Mouse (Mus musculus): ENCODE data around the gene Med8. TPM values are rescaled to one million over a fixed set of nuclear protein-coding genes. Genes with fewer than 3 reads are reported as not detected.

Gene Med8
- polyA plus RNA-seq, 1 experiment = 76.1 TPM

DNA sequence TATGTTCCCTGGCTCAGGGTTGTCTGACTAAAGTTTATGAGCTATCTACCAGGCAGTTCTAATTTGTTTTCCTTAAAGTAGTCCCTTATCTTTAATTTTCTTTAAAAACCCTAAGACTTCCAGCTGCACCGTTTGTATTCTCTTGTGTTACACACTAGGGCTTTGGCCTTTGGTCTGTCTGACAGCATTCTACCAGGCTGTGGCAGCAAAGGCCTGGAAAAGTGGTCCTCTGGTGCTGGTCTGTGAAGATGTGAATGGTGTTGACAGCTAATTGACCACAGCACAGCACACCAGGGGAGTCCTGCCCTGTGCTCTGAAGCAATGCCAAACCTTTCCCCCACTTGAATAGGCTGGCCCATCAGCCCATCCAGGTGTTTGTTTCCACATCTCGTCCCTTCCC is 6.6 kb downstream of the Med8 start:
- H3K27me3 ChIP-seq (ENCODE audit: control insufficient read depth, insufficient read depth, low read length, poor library complexity, severe bottlenecking) = no peaks in the 10 kb centered on the region
- no peak overlapping the region for H3K27ac ChIP-seq (ENCODE audit: insufficient read depth, low read length)
- TF ChIP-seq POLR2A (IDR thresholded peaks at IDR 0.05; ENCODE audit: insufficient read depth, low read length) = no peak
- no peak for TF ChIP-seq CTCF (IDR thresholded peaks at IDR 0.05; ENCODE audit: low read depth, low read length)
- no peak for TF ChIP-seq EP300 (IDR thresholded peaks at IDR 0.05; ENCODE audit: insufficient read depth, low read depth, low read length)
- H3K4me1 ChIP-seq (ENCODE audit: control insufficient read depth, insufficient read depth, low read length) = no peaks in the 10 kb centered on the region
- no peak overlapping the region for H3K4me3 ChIP-seq (ENCODE audit: low read depth, low read length)
- H3K36me3 ChIP-seq (ENCODE audit: control insufficient read depth, insufficient read depth, low read length, poor library complexity, severe bottlenecking) = peaks cover 29% of the 10 kb centered on the region
- H3K9ac ChIP-seq (ENCODE audit: low read depth, poor library complexity, severe bottlenecking) = no peak overlapping the region
- no peaks in the 10 kb centered on the region for H3K9me3 ChIP-seq (replicated peaks; ENCODE audit: control insufficient read depth, insufficient read depth, low read length, poor library complexity, severe bottlenecking)

DNA sequence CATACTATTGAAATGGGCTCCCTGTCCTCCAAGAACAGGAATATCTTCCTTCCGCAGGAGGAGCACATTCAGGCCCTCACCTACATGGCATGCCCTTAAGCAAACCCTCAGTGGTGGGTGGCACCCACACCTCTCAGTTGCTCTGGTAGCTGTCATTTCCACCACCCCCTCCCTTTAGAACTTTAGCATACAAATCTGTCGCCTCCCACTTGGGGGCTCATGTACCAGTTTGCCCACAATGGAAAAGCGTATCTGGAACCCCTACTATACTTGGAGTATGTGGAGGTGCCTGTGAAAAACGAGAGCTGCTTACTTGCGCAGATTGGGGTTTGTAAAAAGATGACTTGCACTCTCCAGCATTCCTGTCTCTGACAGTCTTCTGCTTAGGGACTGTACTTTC is 7.2 kb downstream of the Med8 start:
- Histone ChIP-seq H3K4me3 (ENCODE audit: low read depth, low read length) (no peak overlapping the region), H3K36me3 (ENCODE audit: control insufficient read depth, insufficient read depth, low read length, poor library complexity, severe bottlenecking) (peaks cover 29% of the 10 kb centered on the region), H3K27me3 (ENCODE audit: control insufficient read depth, insufficient read depth, low read length, poor library complexity, severe bottlenecking) (no peaks in the 10 kb centered on the region), H3K27ac (ENCODE audit: insufficient read depth, low read length) (no peak overlapping the region), H3K9me3 (replicated peaks; ENCODE audit: control insufficient read depth, insufficient read depth, low read length, poor library complexity, severe bottlenecking) (no peaks in the 10 kb centered on the region), H3K9ac (ENCODE audit: low read depth, poor library complexity, severe bottlenecking) (no peak overlapping the region), H3K4me1 (ENCODE audit: control insufficient read depth, insufficient read depth, low read length) (no peaks in the 10 kb centered on the region)
- no peak for TF ChIP-seq CTCF (IDR thresholded peaks at IDR 0.05; ENCODE audit: low read depth, low read length)
- no peak for TF ChIP-seq POLR2A (IDR thresholded peaks at IDR 0.05; ENCODE audit: insufficient read depth, low read length)
- no peak for TF ChIP-seq EP300 (IDR thresholded peaks at IDR 0.05; ENCODE audit: insufficient read depth, low read depth, low read length)

DNA sequence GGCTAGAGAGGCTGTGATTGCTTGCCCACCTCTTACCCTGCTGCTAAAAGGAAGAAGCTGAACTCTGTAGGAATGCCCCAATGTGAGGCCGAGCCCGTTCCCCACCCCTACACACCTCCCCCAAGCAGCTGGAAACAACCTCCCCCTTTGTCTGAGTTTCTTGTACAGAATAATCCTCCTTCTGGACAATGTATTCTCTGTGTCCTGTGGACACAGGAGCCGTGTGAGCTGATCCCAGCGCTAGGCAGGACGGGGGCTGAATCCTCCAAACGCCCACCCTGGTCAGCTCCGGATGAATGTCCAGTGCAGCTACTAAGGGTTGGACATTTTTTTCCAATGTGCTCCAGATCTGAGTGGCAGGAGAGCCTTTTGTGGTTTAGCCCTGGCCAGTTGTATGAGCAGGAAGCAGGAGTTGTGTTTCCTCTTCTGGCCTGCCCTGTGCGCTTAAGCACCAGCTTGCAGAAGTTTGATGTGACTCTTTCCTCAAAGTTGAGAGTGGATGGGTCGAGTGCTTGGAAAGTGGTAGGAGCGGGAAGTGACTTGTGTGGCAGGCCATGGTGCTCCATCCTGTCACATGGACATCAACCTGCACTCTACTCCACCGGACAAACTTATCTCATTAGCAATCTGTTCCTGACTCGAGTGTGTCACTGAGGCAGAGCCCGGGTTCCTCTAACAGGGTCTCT is 8.1 kb downstream of the Med8 start:
- Histone ChIP-seq H3K27ac (ENCODE audit: insufficient read depth, low read length) (no peak overlapping the region), H3K36me3 (ENCODE audit: control insufficient read depth, insufficient read depth, low read length, poor library complexity, severe bottlenecking) (peaks cover 25% of the 10 kb centered on the region), H3K9me3 (replicated peaks; ENCODE audit: control insufficient read depth, insufficient read depth, low read length, poor library complexity, severe bottlenecking) (no peaks in the 10 kb centered on the region), H3K4me1 (ENCODE audit: control insufficient read depth, insufficient read depth, low read length) (no peaks in the 10 kb centered on the region), H3K9ac (ENCODE audit: low read depth, poor library complexity, severe bottlenecking) (no peak overlapping the region), H3K27me3 (ENCODE audit: control insufficient read depth, insufficient read depth, low read length, poor library complexity, severe bottlenecking) (no peaks in the 10 kb centered on the region), H3K4me3 (ENCODE audit: low read depth, low read length) (no peak overlapping the region)
- no peak for TF ChIP-seq CTCF (IDR thresholded peaks at IDR 0.05; ENCODE audit: low read depth, low read length)
- no peak for TF ChIP-seq EP300 (IDR thresholded peaks at IDR 0.05; ENCODE audit: insufficient read depth, low read depth, low read length)

DNA sequence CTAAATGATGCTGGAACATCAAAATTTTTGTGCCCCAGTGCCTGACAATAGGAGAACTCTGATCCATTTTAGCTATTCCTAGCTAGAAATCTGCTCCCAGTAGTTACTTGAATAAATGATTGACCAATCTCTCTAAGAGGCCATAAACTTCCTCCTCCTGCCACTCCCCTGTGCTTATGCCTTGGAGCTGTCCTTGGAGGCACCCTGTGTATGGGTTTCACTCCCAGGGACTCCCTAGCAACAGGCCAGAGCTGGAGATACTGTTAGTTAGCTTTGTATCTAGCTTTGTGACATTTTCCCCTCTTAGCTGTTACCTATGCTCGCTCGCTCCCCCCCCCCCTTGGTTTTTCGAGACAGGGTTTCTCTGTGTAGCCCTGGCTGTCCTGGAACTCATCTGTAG is 12.2 kb downstream of the Med8 start:
- no peak overlapping the region for H3K4me3 ChIP-seq (ENCODE audit: low read depth, low read length)
- TF ChIP-seq EP300 (IDR thresholded peaks at IDR 0.05; ENCODE audit: insufficient read depth, low read depth, low read length) (no peak), POLR2A (IDR thresholded peaks at IDR 0.05; ENCODE audit: insufficient read depth, low read length) (no peak), CTCF (IDR thresholded peaks at IDR 0.05; ENCODE audit: low read depth, low read length) (no peak)
- no peak overlapping the region for H3K27ac ChIP-seq (ENCODE audit: insufficient read depth, low read length)
- H3K27me3 ChIP-seq (ENCODE audit: control insufficient read depth, insufficient read depth, low read length, poor library complexity, severe bottlenecking) = no peaks in the 10 kb centered on the region
- H3K36me3 ChIP-seq (ENCODE audit: control insufficient read depth, insufficient read depth, low read length, poor library complexity, severe bottlenecking) = peaks cover 5% of the 10 kb centered on the region; the same call in 1 of the 2 replicates
- H3K9ac ChIP-seq (ENCODE audit: low read depth, poor library complexity, severe bottlenecking) = no peak overlapping the region
- no peaks in the 10 kb centered on the region for H3K9me3 ChIP-seq (replicated peaks; ENCODE audit: control insufficient read depth, insufficient read depth, low read length, poor library complexity, severe bottlenecking)
- H3K4me1 ChIP-seq (ENCODE audit: control insufficient read depth, insufficient read depth, low read length) = no peaks in the 10 kb centered on the region

- no peak overlapping the region for H3K4me3 ChIP-seq (ENCODE audit: low read depth, low read length)
These were observed 15.5 kb downstream of the Med8 start for GRCm38 (mm10) chr4:118424541-118425160.

DNA sequence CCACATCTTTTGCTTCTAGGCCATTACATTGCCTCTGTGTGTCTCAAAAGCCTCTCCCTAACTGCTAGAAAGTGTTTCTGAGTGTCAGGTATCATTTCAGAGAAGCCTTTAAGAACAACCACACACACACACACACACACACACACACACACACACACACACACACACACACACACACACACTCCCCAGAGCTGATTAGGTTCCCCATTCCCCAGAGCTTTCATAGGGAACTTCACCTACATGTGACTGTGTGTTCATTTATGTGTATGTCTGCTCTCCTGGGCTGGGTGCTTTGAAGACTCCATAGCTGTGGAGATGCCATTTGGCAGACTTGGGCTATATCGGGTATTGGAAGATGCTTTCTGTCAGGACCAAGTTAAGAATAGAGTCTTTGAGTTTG is 16.2 kb downstream of the Med8 start:
- no peak overlapping the region for H3K9ac ChIP-seq (ENCODE audit: low read depth, poor library complexity, severe bottlenecking)
- peaks cover 3% of the 10 kb centered on the region for H3K4me1 ChIP-seq (ENCODE audit: control insufficient read depth, insufficient read depth, low read length)
- no peak for TF ChIP-seq POLR2A (IDR thresholded peaks at IDR 0.05; ENCODE audit: insufficient read depth, low read length)
- no peak for TF ChIP-seq CTCF (IDR thresholded peaks at IDR 0.05; ENCODE audit: low read depth, low read length)
- no peak for TF ChIP-seq EP300 (IDR thresholded peaks at IDR 0.05; ENCODE audit: insufficient read depth, low read depth, low read length)
- H3K4me3 ChIP-seq (ENCODE audit: low read depth, low read length) = no peak overlapping the region
- no peak overlapping the region for H3K27ac ChIP-seq (ENCODE audit: insufficient read depth, low read length)
- H3K36me3 ChIP-seq (ENCODE audit: control insufficient read depth, insufficient read depth, low read length, poor library complexity, severe bottlenecking) = no peaks in the 10 kb centered on the region
- H3K27me3 ChIP-seq (ENCODE audit: control insufficient read depth, insufficient read depth, low read length, poor library complexity, severe bottlenecking) = no peaks in the 10 kb centered on the region
- no peaks in the 10 kb centered on the region for H3K9me3 ChIP-seq (replicated peaks; ENCODE audit: control insufficient read depth, insufficient read depth, low read length, poor library complexity, severe bottlenecking)

More at GRCm38 (mm10) chr4:118424541-118425160, 15.5 kb downstream of the Med8 start:
- no peak for TF ChIP-seq POLR2A (IDR thresholded peaks at IDR 0.05; ENCODE audit: insufficient read depth, low read length)
- TF ChIP-seq EP300 (IDR thresholded peaks at IDR 0.05; ENCODE audit: insufficient read depth, low read depth, low read length) = no peak
- TF ChIP-seq CTCF (IDR thresholded peaks at IDR 0.05; ENCODE audit: low read depth, low read length) = no peak
- H3K36me3 ChIP-seq (ENCODE audit: control insufficient read depth, insufficient read depth, low read length, poor library complexity, severe bottlenecking) = 0 out of 2 replicates have a peak, but pooled peaks cover 2% of the 10 kb centered on the region
- no peaks in the 10 kb centered on the region for H3K27me3 ChIP-seq (ENCODE audit: control insufficient read depth, insufficient read depth, low read length, poor library complexity, severe bottlenecking)
- no peaks in the 10 kb centered on the region for H3K9me3 ChIP-seq (replicated peaks; ENCODE audit: control insufficient read depth, insufficient read depth, low read length, poor library complexity, severe bottlenecking)
- H3K4me1 ChIP-seq (ENCODE audit: control insufficient read depth, insufficient read depth, low read length) = peaks cover 3% of the 10 kb centered on the region
- no peak overlapping the region for H3K9ac ChIP-seq (ENCODE audit: low read depth, poor library complexity, severe bottlenecking)
- H3K27ac ChIP-seq (ENCODE audit: insufficient read depth, low read length) = no peak overlapping the region
